Mouse (Mus musculus) hindbrain, embryonic 16.5 days (tissue): Measurements from ENCODE around the gene Loxl1. TPM values are rescaled to one million over a fixed set of nuclear protein-coding genes. Genes with fewer than 3 reads are reported as not detected.
"Not testable (repeated sequence)": the region's sequence is repeated elsewhere in the genome, so short reads cannot be mapped to it uniquely, and the experiment has no call there.

ENCODE experiments used
- ATAC-seq: fragments of 200-750 bp; cut with Nextera tagmentation; 2 replicates; pipeline ENCODE4 v1.8.0; 2017; ENCODE audit warnings: moderate TSS enrichment, moderate library complexity
- H3K27ac ChIP-seq: fragments of 300-500 bp; sonication (generic); 2 replicates; pipeline ENCODE4 v1.5.1; 2014; ENCODE audit warnings: low read depth, mild to moderate bottlenecking, control low read depth, low read length, moderate library complexity
- H3K27me3 ChIP-seq: fragments of 300-500 bp; sonication (generic); replicated peaks from 2 replicates; pipeline ENCODE4 v1.6.1; 2014; ENCODE audit warnings: low read length; ENCODE audit not compliant: control insufficient read depth, insufficient read depth
- H3K36me3 ChIP-seq: fragments of 300-500 bp; sonication (generic); 2 replicates; pipeline ENCODE4 v1.6.1; 2014; ENCODE audit warnings: mild to moderate bottlenecking, low read length, moderate library complexity, mixed read lengths; ENCODE audit not compliant: control insufficient read depth, insufficient read depth
- H3K4me1 ChIP-seq: fragments of 300-500 bp; sonication (generic); 2 replicates; pipeline ENCODE4 v1.6.1; 2014; ENCODE audit warnings: low read depth, low read length; ENCODE audit not compliant: control insufficient read depth, insufficient read depth
- H3K4me2 ChIP-seq: fragments of 300-500 bp; sonication (generic); 2 replicates; pipeline ENCODE4 v1.6.1; 2014; ENCODE audit warnings: mild to moderate bottlenecking, low read length, control low read depth, moderate library complexity
- H3K4me3 ChIP-seq: fragments of 300-500 bp; sonication (generic); 2 replicates; pipeline ENCODE4 v1.5.1; 2014; ENCODE audit warnings: mild to moderate bottlenecking, low read length, control low read depth, moderate library complexity
- H3K9ac ChIP-seq: fragments of 300-500 bp; sonication (generic); 2 replicates; pipeline ENCODE4 v1.6.1; 2014; ENCODE audit warnings: low read depth, mild to moderate bottlenecking, control low read depth, low read length, moderate library complexity
- H3K9me3 ChIP-seq: fragments of 300-500 bp; sonication (generic); 2 replicates; pipeline ENCODE4 v1.6.1; 2014; ENCODE audit warnings: mild to moderate bottlenecking, low read length, moderate library complexity; ENCODE audit not compliant: control insufficient read depth
- WGBS: fragments of 180-500 bp; shearing (Covaris S2); extraction: QIAGEN DNeasy Blood & Tissue Kit; methylation state at CpG from one replicate; pipeline ENCODE4 v1.1.7; 2014; 5-methylcytosine and 5-hydroxymethylcytosine counted together
- polyA plus RNA-seq: library from polyadenylated mRNA; unstranded; fragments of >200 nt; fragmentation: Nextera tagmentation; extraction: Ambion mirVana; gene quantifications from 2 replicates; pipeline ENCODE4 v1.2.1, GENCODE M21; 2015

Loxl1 gene
- polyA plus RNA-seq, 1 experiment from 2014 or later: 7.4 TPM

- Histone ChIP-seq H3K4me1 (no peaks in the 10 kb centered on the region), H3K9ac (no peak overlapping the region), H3K27ac (no peak overlapping the region), H3K9me3 (no peaks in the 10 kb centered on the region), H3K36me3 (peaks cover 9% of the 10 kb centered on the region), H3K27me3 (no peaks in the 10 kb centered on the region), H3K4me2 (no peak overlapping the region), H3K4me3 (no peak overlapping the region)
- no peak for ATAC-seq
- 72% methylated on average over 3 of the region's 3 CpGs for WGBS
Observed at GRCm38 (mm10) chr9:58267046-58267445, 45.9 kb downstream of the Loxl1 start.

GRCm38 (mm10) chr9:58266571-58267011, 46.4 kb downstream of the Loxl1 start:
- ATAC-seq: no peak
- Histone ChIP-seq H3K9me3 (no peaks in the 10 kb centered on the region), H3K36me3 (peaks cover 13% of the 10 kb centered on the region), H3K4me2 (no peak overlapping the region), H3K4me1 (no peaks in the 10 kb centered on the region), H3K4me3 (no peak overlapping the region), H3K9ac (no peak overlapping the region), H3K27ac (no peak overlapping the region), H3K27me3 (no peaks in the 10 kb centered on the region)
- WGBS: 40% methylated on average over 4 of the region's 4 CpGs

GRCm38 (mm10) chr9:58265368-58265767, 47.6 kb downstream of the Loxl1 start:
- Histone ChIP-seq H3K9ac (no peak overlapping the region), H3K4me3 (no peak overlapping the region), H3K9me3 (no peaks in the 10 kb centered on the region), H3K4me1 (no peaks in the 10 kb centered on the region), H3K4me2 (no peak overlapping the region), H3K36me3 (peaks cover 21% of the 10 kb centered on the region), H3K27ac (no peak overlapping the region), H3K27me3 (no peaks in the 10 kb centered on the region)
- ATAC-seq: no peak
- WGBS: 81% methylated on average over 3 of the region's 3 CpGs

- no peak overlapping the region for H3K27ac ChIP-seq
- H3K4me2 ChIP-seq: no peak overlapping the region
- peaks cover 34% of the 10 kb centered on the region for H3K36me3 ChIP-seq
- no peak overlapping the region for H3K4me3 ChIP-seq
- 95% methylated on average over 5 of the region's 5 CpGs for WGBS
- no peak overlapping the region for H3K9ac ChIP-seq
- H3K9me3 ChIP-seq: no peaks in the 10 kb centered on the region
- H3K4me1 ChIP-seq: no peaks in the 10 kb centered on the region
- no peaks in the 10 kb centered on the region for H3K27me3 ChIP-seq
- no peak for ATAC-seq
Observed at GRCm38 (mm10) chr9:58262507-58262906, 50.5 kb downstream of the Loxl1 start.

GRCm38 (mm10) chr9:58255704-58256685, 57.0 kb downstream of the Loxl1 start:
- WGBS: 89% methylated on average over 10 of the region's 10 CpGs
- no peak for ATAC-seq
- no peak overlapping the region for H3K4me2 ChIP-seq
- H3K9ac ChIP-seq: no peak overlapping the region
- H3K4me1 ChIP-seq: peaks cover 8% of the 10 kb centered on the region
- H3K9me3 ChIP-seq: no peaks in the 10 kb centered on the region
- H3K4me3 ChIP-seq: no peak overlapping the region
- H3K27ac ChIP-seq: no peak overlapping the region
- peaks cover 28% of the 10 kb centered on the region for H3K36me3 ChIP-seq
- no peaks in the 10 kb centered on the region for H3K27me3 ChIP-seq

- no peak for ATAC-seq
- H3K9me3 ChIP-seq: no peaks in the 10 kb centered on the region
- no peak overlapping the region for H3K27ac ChIP-seq
- H3K9ac ChIP-seq: no peak overlapping the region
- H3K27me3 ChIP-seq: no peaks in the 10 kb centered on the region
- H3K4me1 ChIP-seq: peaks cover 8% of the 10 kb centered on the region
- 54% methylated on average over 2 of the region's 2 CpGs for WGBS
- peaks cover 22% of the 10 kb centered on the region for H3K36me3 ChIP-seq
- no peak overlapping the region for H3K4me3 ChIP-seq
- H3K4me2 ChIP-seq: no peak overlapping the region
Observed at GRCm38 (mm10) chr9:58255105-58255504, 57.9 kb downstream of the Loxl1 start.

- not testable (repeated sequence) for H3K27me3 ChIP-seq, H3K9me3 ChIP-seq, H3K4me1 ChIP-seq, ATAC-seq
- peak overlapping the region; percentile 87 for H3K9ac ChIP-seq
- H3K36me3 ChIP-seq: peaks cover 17% of the 10 kb centered on the region
- peak overlapping the region; percentile 78 for H3K27ac ChIP-seq
- peak overlapping the region; percentile 65 for H3K4me2 ChIP-seq
- WGBS: 72% methylated on average over 5 of the region's 5 CpGs
- peak overlapping the region; percentile 89 for H3K4me3 ChIP-seq
Observed at GRCm38 (mm10) chr9:58253805-58254122, 59.2 kb downstream of the Loxl1 start.

GRCm38 (mm10) chr9:58253033-58253804, 59.8 kb downstream of the Loxl1 start, which contains the start of gene Stoml1:
Gene Stoml1, plus strand, starts transcription at chr9:58253164.
- H3K9ac ChIP-seq: peak within 1 kb of the TSS; percentile 87
- peaks cover 8% of the 10 kb centered on the region for H3K4me1 ChIP-seq
- H3K36me3 ChIP-seq: peaks cover 12% of the 10 kb centered on the region
- peak within 1 kb of the TSS; percentile 65 for H3K4me2 ChIP-seq
- under 1% methylated on average over 31 of the region's 31 CpGs for WGBS
- H3K4me3 ChIP-seq: peak within 1 kb of the TSS; percentile 89
- no peaks in the 10 kb centered on the region for H3K27me3 ChIP-seq
- peak within 1 kb of the TSS; percentile 78 for H3K27ac ChIP-seq
- H3K9me3 ChIP-seq: no peaks in the 10 kb centered on the region
- ATAC-seq: peak; percentile 97

GRCm38 (mm10) chr9:58250730-58251129, 62.3 kb downstream of the Loxl1 start:
- H3K4me1 ChIP-seq: peaks cover 16% of the 10 kb centered on the region
- not testable (repeated sequence) for H3K9ac ChIP-seq, H3K36me3 ChIP-seq, ATAC-seq, H3K9me3 ChIP-seq, H3K27me3 ChIP-seq, H3K4me3 ChIP-seq, H3K27ac ChIP-seq, H3K4me2 ChIP-seq
- WGBS: 87% methylated on average over 1 of the region's 1 CpGs
